Mouse (Mus musculus) intestine, embryonic 14.5 days (tissue): ENCODE results near the gene Gm42421. TPM values are rescaled to one million over a fixed set of nuclear protein-coding genes. Genes with fewer than 3 reads are reported as not detected.

ENCODE experiments used
- ATAC-seq: fragments of 200-750 bp; cut with Nextera tagmentation; replicated peaks from 2 replicates; pipeline ENCODE4 v1.8.0; 2017; ENCODE audit warnings: low read depth, moderate number of reproducible peaks, moderate TSS enrichment, moderate library complexity; ENCODE audit not compliant: low FRiP score, low TSS enrichment
- DNase-seq: peaks from one replicate; pipeline ENCODE4 v3.0.0-alpha.2; 2018; ENCODE audit warnings: low spot score
- H3K27ac ChIP-seq: fragments of 300-500 bp; sonication (generic); 2 replicates; pipeline ENCODE4 v1.5.1; 2014; ENCODE audit warnings: low read depth, mild to moderate bottlenecking, control low read depth
- H3K27me3 ChIP-seq: fragments of 300-500 bp; sonication (generic); replicated peaks from 2 replicates; pipeline ENCODE4 v1.6.1; 2014; ENCODE audit warnings: low read length, control low read depth; ENCODE audit not compliant: control insufficient read depth, insufficient read depth
- H3K36me3 ChIP-seq: fragments of 300-500 bp; sonication (generic); 2 replicates; pipeline ENCODE4 v1.6.1; 2014; ENCODE audit warnings: low read length, control low read depth; ENCODE audit not compliant: control insufficient read depth, insufficient read depth
- H3K4me1 ChIP-seq: fragments of 300-500 bp; sonication (generic); replicated peaks from 2 replicates; pipeline ENCODE4 v1.6.1; 2014; ENCODE audit warnings: low read length, control low read depth, mixed read lengths; ENCODE audit not compliant: control insufficient read depth, insufficient read depth
- H3K4me2 ChIP-seq: fragments of 300-500 bp; sonication (generic); 2 replicates; pipeline ENCODE4 v1.6.1; 2014; ENCODE audit warnings: low read length
- H3K4me3 ChIP-seq: fragments of 300-500 bp; sonication (generic); 2 replicates; pipeline ENCODE4 v1.5.1; 2014; ENCODE audit warnings: low read depth, low read length, control low read depth, mixed read lengths
- H3K9ac ChIP-seq: fragments of 300-500 bp; sonication (generic); 2 replicates; pipeline ENCODE4 v1.6.1; 2014; ENCODE audit warnings: mild to moderate bottlenecking, low read length
- H3K9me3 ChIP-seq: fragments of 300-500 bp; sonication (generic); 2 replicates; pipeline ENCODE4 v1.6.1; 2016; ENCODE audit warnings: low read length, control low read depth; ENCODE audit not compliant: control insufficient read depth
- WGBS: fragments of 180-500 bp; shearing (Covaris S2); extraction: QIAGEN DNeasy Blood & Tissue Kit; methylation state at CpG from one replicate; pipeline ENCODE4 v1.1.7; 2014; 5-methylcytosine and 5-hydroxymethylcytosine counted together
- polyA plus RNA-seq: library from polyadenylated mRNA; unstranded; fragments of >200 nt; fragmentation: Nextera tagmentation; extraction: Ambion mirVana; gene quantifications from 2 replicates; pipeline ENCODE4 v1.2.1, GENCODE M21; 2014

Gm42421 gene
- polyA plus RNA-seq, 1 experiment from 2014 or later: 0.72 TPM

DNA sequence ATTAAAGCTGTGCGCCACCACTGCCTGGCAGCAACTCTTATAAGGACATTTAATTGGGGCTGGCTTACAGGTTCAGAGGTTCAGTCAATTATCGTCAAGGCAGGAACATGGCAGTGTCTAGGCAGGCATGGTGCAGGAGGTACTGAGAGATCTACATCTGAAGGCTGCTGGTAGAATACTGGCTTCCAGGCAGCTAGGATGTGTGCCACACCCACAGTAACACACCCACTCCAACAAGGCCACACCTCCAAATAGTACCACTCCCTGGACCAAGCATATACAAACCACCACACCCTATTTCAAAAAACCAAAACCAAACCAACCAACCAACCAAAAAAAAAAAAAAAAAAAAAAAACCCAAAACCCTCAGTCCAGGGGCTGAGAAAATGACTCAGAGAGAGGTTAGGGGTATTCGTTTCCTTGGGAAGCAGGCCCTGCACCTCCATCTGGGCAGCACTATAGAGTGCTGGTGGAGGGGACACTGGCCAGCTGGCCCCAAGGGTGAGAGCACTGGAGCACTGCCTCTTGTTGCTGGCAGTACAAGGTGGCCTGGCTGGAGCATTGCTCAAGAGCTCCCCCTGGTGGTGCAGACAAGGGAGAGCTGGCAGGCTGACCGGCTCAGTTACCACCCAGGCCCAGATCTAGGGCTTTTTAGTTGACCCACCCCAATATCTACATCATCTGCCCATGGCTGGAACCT, 47.1 kb downstream of the Gm42421 start:
- H3K36me3 ChIP-seq: no peaks in the 10 kb centered on the region
- no peaks in the 10 kb centered on the region for H3K9me3 ChIP-seq
- no peaks in the 10 kb centered on the region for H3K27me3 ChIP-seq
- H3K4me1 ChIP-seq: no peaks in the 10 kb centered on the region
- peak; percentile 54; the same call in 1 of the 2 replicates for ATAC-seq
- H3K27ac ChIP-seq: no peak overlapping the region
- whole genome bisulfite sequencing: 50% methylated on average over 4 of the region's 4 CpGs
- no peak overlapping the region for H3K4me2 ChIP-seq
- DNase-seq: peak; percentile 80
- no peak overlapping the region for H3K9ac ChIP-seq
- H3K4me3 ChIP-seq: no peak overlapping the region

DNA sequence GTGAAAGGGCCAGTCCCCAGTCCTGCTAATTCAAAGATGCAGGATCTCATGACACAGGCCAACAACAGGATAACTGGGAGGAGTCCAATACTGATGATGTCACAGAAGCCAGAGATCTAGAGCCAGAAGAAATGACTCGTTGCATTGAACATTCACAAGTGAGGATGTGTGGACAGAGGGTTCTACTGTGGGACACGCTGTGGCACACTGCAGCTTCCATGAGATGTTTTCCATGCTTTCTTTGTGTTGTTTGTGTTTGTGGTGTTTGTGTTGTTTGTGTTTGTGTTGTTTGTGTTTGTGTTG, 47.6 kb downstream of the Gm42421 start:
- no peak overlapping the region for H3K9ac ChIP-seq
- H3K36me3 ChIP-seq: no peaks in the 10 kb centered on the region
- H3K9me3 ChIP-seq: no peaks in the 10 kb centered on the region
- WGBS: 63% methylated on average over 2 of the region's 2 CpGs
- no peak overlapping the region for H3K4me2 ChIP-seq
- H3K4me3 ChIP-seq: no peak overlapping the region
- ATAC-seq: no peak
- no peak overlapping the region for H3K27ac ChIP-seq
- no peak for DNase-seq
- H3K4me1 ChIP-seq: no peaks in the 10 kb centered on the region
- no peaks in the 10 kb centered on the region for H3K27me3 ChIP-seq

DNA sequence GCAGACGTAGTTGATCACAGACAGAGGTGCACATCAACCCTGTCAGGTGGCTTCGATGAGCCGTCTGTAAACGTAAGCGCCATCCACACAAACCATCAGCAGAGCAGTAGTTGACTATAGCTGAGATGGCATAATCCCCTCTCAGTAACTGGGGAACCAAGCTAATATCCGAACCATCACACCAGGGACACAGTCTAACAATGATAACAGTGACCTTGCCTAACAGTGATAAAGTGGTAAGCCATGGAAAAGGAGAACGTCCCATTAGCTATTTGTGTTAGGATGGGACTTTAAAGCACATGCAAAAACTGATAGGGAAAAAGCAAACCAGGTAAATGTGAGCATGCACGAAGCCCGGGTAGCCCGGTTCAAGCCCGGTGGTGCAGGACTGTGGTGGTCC, 48.3 kb downstream of the Gm42421 start:
- H3K4me2 ChIP-seq: no peak overlapping the region
- H3K27ac ChIP-seq: no peak overlapping the region
- H3K9me3 ChIP-seq: no peaks in the 10 kb centered on the region
- no peak overlapping the region for H3K4me3 ChIP-seq
- H3K27me3 ChIP-seq: no peaks in the 10 kb centered on the region
- H3K36me3 ChIP-seq: no peaks in the 10 kb centered on the region
- ATAC-seq (no peak), DNase-seq (peak; percentile 25)
- 81% methylated on average over 11 of the region's 11 CpGs for WGBS
- no peaks in the 10 kb centered on the region for H3K4me1 ChIP-seq
- H3K9ac ChIP-seq: no peak overlapping the region

DNA sequence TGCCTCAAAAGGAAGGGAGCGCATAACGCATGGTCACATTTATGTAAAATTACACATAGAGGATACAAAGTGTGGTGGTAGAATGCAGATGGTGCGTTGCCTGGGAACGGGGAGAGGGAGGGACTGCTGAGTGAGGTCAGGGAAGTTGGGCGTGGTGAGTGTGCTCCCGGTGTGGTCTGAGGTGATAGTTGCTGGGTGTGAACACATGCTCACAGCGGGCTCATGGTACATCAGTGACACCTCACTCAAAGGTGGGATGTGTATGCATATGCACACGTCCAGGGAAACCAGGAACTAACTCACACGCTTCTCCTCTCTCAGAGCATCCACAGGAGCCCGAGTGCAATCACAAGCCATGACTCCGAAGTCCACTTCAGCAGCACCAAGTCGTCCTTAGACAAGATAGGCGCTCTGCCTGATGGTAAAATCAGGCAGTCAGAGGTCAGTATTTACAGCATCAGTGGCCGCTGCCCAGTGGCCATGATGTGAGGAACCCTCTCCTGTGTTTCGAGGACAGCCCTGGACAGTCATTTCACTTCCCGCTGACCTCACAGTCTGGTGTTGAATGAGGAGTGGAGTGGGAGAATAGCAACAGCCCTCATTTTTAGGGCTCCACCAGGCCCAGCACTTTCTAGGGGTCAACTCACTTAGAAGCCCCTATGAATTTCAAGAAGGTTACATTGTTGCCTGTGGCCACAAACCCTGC, 48.9 kb downstream of the Gm42421 start:
- H3K36me3 ChIP-seq: no peaks in the 10 kb centered on the region
- no peak overlapping the region for H3K9ac ChIP-seq
- ATAC-seq: no peak
- no peak overlapping the region for H3K27ac ChIP-seq
- 65% methylated on average over 16 of the region's 16 CpGs for WGBS
- H3K4me2 ChIP-seq: no peak overlapping the region
- no peak overlapping the region for H3K4me3 ChIP-seq
- peak; percentile 47 for DNase-seq
- H3K27me3 ChIP-seq: no peaks in the 10 kb centered on the region
- no peaks in the 10 kb centered on the region for H3K9me3 ChIP-seq
- no peaks in the 10 kb centered on the region for H3K4me1 ChIP-seq

DNA sequence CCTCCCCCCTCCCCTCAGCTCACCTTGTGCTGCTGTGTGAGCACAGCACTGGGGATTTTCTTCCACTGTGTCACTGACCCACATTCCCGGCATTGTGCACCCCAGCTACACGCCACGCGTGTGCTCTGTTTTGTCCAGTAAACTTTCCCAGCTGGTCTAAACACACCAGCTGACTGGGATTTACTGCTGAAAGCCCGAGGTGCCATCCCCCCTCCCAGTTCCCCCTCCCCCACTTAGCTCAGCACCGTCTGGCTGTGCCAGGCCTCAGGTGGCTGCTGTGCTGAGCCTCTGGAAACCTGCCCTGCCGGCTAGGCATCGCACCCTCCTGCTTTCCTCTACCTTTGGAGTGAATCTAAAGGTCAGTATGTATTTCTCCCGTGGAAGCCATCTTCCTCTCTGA, 52.9 kb downstream of the Gm42421 start:
- peaks cover 13% of the 10 kb centered on the region; the same call in 1 of the 2 replicates for H3K36me3 ChIP-seq
- no peak for DNase-seq
- no peak overlapping the region for H3K27ac ChIP-seq
- peak; percentile 47; the same call in 1 of the 2 replicates for ATAC-seq
- H3K4me2 ChIP-seq: no peak overlapping the region
- H3K27me3 ChIP-seq: no peaks in the 10 kb centered on the region
- no peaks in the 10 kb centered on the region for H3K9me3 ChIP-seq
- H3K4me3 ChIP-seq: no peak overlapping the region
- no peak overlapping the region for H3K9ac ChIP-seq
- WGBS: 15% methylated on average over 9 of the region's 9 CpGs
- no peaks in the 10 kb centered on the region for H3K4me1 ChIP-seq

DNA sequence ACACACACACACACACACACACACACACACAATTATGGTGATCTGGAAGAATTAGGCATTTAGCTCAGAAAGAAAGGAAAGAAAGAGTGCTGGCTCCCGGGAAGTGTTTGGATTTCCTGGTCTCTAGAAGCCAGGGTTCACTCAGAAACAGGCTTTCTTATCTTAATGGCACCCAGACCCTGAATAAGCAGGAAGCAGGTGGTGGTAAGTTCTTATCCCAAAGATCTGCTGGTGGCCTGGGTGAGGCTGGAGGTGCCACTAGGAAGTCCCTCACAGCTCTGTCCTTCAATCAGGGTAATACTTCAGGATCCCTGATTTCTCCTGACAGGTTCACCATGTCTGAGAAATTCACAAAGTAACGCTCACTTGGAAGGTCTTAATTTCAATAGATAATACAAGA, 54.4 kb downstream of the Gm42421 start:
- ATAC-seq (no peak), DNase-seq (no peak)
- no peaks in the 10 kb centered on the region for H3K9me3 ChIP-seq
- H3K4me2 ChIP-seq: no peak overlapping the region
- no peak overlapping the region for H3K9ac ChIP-seq
- 53% methylated on average over 2 of the region's 2 CpGs for WGBS
- H3K27me3 ChIP-seq: no peaks in the 10 kb centered on the region
- no peak overlapping the region for H3K27ac ChIP-seq
- no peaks in the 10 kb centered on the region for H3K4me1 ChIP-seq
- no peak overlapping the region for H3K4me3 ChIP-seq
- H3K36me3 ChIP-seq: peaks cover 25% of the 10 kb centered on the region

DNA sequence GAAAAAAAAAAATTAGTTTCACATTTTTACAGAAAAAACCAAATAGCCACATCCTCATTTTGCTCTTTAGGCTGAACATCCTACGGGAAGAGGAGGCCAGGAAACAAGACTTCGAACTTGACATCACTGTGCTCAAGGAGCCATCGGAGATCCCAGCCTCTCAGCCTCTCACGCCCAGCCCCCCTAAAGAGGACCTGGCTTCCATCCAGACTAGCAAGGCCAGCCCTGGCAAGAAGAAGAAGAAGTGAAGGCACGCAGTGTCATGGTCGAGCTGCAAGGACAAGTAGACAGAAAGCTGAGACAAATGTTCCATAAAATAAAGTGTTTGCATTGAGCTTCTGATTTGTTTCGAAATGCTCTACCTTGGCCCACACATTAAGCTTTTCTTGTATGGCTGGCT, 57.4 kb downstream of the Gm42421 start:
- no peaks in the 10 kb centered on the region for H3K27me3 ChIP-seq
- no peak overlapping the region for H3K27ac ChIP-seq
- peaks cover 53% of the 10 kb centered on the region for H3K36me3 ChIP-seq
- no peak overlapping the region for H3K4me3 ChIP-seq
- DNase-seq (no peak), ATAC-seq (no peak)
- H3K4me1 ChIP-seq: no peaks in the 10 kb centered on the region
- WGBS: 86% methylated on average over 7 of the region's 7 CpGs
- H3K9ac ChIP-seq: no peak overlapping the region
- H3K4me2 ChIP-seq: no peak overlapping the region
- no peaks in the 10 kb centered on the region for H3K9me3 ChIP-seq
